Mouse (Mus musculus): ENCODE results near the gene Ptpdc1. TPM values are rescaled to one million over a fixed set of nuclear protein-coding genes. Genes with fewer than 3 reads are reported as not detected.
A peak's percentile ranks its signal among the peaks of the same experiment; 100 is the strongest.

Ptpdc1 gene
- 10 to 100 TPM in 2 of 4 experiments, 1 to 10 TPM in 2; 5.7 to 13.9 (median 10.4) TPM for total RNA-seq (2022)

- DNase-seq, result peak; percentile 96
Observed at GRCm38 (mm10) chr13:48625433-48626184, at the start of gene Ptpdc1. Gene Ptpdc1 (minus strand): TSS chr13:48625664.

- DNase-seq, result no peak
Observed at GRCm38 (mm10) chr13:48674609-48675008, 49.1 kb upstream of the Ptpdc1 start.

- DNase-seq, result no peak
Observed at GRCm38 (mm10) chr13:48672312-48672840, 46.9 kb upstream of the Ptpdc1 start.

- DNase-seq, result no peak
Observed at GRCm38 (mm10) chr13:48668976-48669534, 43.6 kb upstream of the Ptpdc1 start.

- DNase-seq, result no peak
Observed at GRCm38 (mm10) chr13:48668091-48668975, 42.9 kb upstream of the Ptpdc1 start.

- DNase-seq, result no peak
Observed at GRCm38 (mm10) chr13:48667461-48667860, 42.0 kb upstream of the Ptpdc1 start.

GRCm38 (mm10) chr13:48665656-48666597, 40.5 kb upstream of the Ptpdc1 start:
- DNase-seq, result no peak

- no peak for DNase-seq
Observed at GRCm38 (mm10) chr13:48664916-48665655, 39.6 kb upstream of the Ptpdc1 start.

- no peak for DNase-seq
Observed at GRCm38 (mm10) chr13:48663988-48664339, 38.5 kb upstream of the Ptpdc1 start.

GRCm38 (mm10) chr13:48663211-48663987, 37.9 kb upstream of the Ptpdc1 start:
- DNase-seq, result no peak

- DNase-seq, result no peak
Observed at GRCm38 (mm10) chr13:48662431-48663143, 37.1 kb upstream of the Ptpdc1 start, which contains the start of gene Barx1. Gene Barx1 (plus strand): TSS chr13:48662998.

- DNase-seq, result no peak
Observed at GRCm38 (mm10) chr13:48661561-48661960, 36.1 kb upstream of the Ptpdc1 start.

- no peak for DNase-seq
Observed at GRCm38 (mm10) chr13:48660741-48661140, 35.3 kb upstream of the Ptpdc1 start.

GRCm38 (mm10) chr13:48660221-48660734, 34.8 kb upstream of the Ptpdc1 start:
- no peak for DNase-seq

- DNase-seq, result no peak
Observed at GRCm38 (mm10) chr13:48659254-48660220, 34.1 kb upstream of the Ptpdc1 start.

GRCm38 (mm10) chr13:48658588-48659253, 33.3 kb upstream of the Ptpdc1 start:
- no peak for DNase-seq

- no peak for DNase-seq
Observed at GRCm38 (mm10) chr13:48657791-48658190, 32.3 kb upstream of the Ptpdc1 start.
